Mouse (Mus musculus) stomach, embryonic 16.5 days (tissue): ENCODE measurements around the gene Prex1. TPM values are rescaled to one million over a fixed set of nuclear protein-coding genes. Genes with fewer than 3 reads are reported as not detected.

Experiments
- ATAC-seq: fragments of 200-750 bp; cut with Nextera tagmentation; 2 replicates; pipeline ENCODE4 v1.8.0; 2017; ENCODE audit warnings: moderate number of reproducible peaks, moderate TSS enrichment; ENCODE audit not compliant: insufficient read depth, low FRiP score
- H3K27ac ChIP-seq: fragments of 300-500 bp; sonication (generic); 2 replicates; pipeline ENCODE4 v1.5.1; 2014; ENCODE audit warnings: low read length
- H3K27me3 ChIP-seq: fragments of 300-500 bp; sonication (generic); 2 replicates; pipeline ENCODE4 v1.6.1; 2014; ENCODE audit warnings: low read length, control low read depth, mixed read lengths; ENCODE audit not compliant: control insufficient read depth, insufficient read depth
- H3K36me3 ChIP-seq: fragments of 300-500 bp; sonication (generic); 2 replicates; pipeline ENCODE4 v1.6.1; 2014; ENCODE audit warnings: low read length; ENCODE audit not compliant: control insufficient read depth, insufficient read depth
- H3K4me1 ChIP-seq: fragments of 300-500 bp; sonication (generic); 2 replicates; pipeline ENCODE4 v1.6.1; 2014; ENCODE audit warnings: low read length, control low read depth, mixed read lengths; ENCODE audit not compliant: control insufficient read depth, insufficient read depth
- H3K4me2 ChIP-seq: fragments of 300-500 bp; sonication (generic); 2 replicates; pipeline ENCODE4 v1.6.1; 2014; ENCODE audit warnings: low read depth, low read length, mixed read lengths
- H3K4me3 ChIP-seq: fragments of 300-500 bp; sonication (generic); replicated peaks from 2 replicates; pipeline ENCODE4 v1.5.1; 2014; ENCODE audit warnings: mild to moderate bottlenecking, low read length
- H3K9ac ChIP-seq: fragments of 300-500 bp; sonication (generic); 2 replicates; pipeline ENCODE4 v1.6.1; 2014; ENCODE audit warnings: low read length
- H3K9me3 ChIP-seq: fragments of 300-500 bp; sonication (generic); replicated peaks from 2 replicates; pipeline ENCODE4 v1.6.1; 2016; ENCODE audit warnings: low read length, control low read depth; ENCODE audit not compliant: control insufficient read depth
- WGBS: fragments of 180-500 bp; shearing (Covaris S2); extraction: QIAGEN DNeasy Blood & Tissue Kit; methylation state at CpG from one replicate; pipeline ENCODE4 v1.1.7; 2014; 5-methylcytosine and 5-hydroxymethylcytosine counted together
- polyA plus RNA-seq: library from polyadenylated mRNA; unstranded; fragments of >200 nt; fragmentation: Nextera tagmentation; extraction: Ambion mirVana; gene quantifications from 2 replicates; pipeline ENCODE4 v1.2.1, GENCODE M21; 2015

Gene Prex1
- polyA plus RNA-seq, 1 experiment from 2014 or later, result 11.0 TPM

DNA sequence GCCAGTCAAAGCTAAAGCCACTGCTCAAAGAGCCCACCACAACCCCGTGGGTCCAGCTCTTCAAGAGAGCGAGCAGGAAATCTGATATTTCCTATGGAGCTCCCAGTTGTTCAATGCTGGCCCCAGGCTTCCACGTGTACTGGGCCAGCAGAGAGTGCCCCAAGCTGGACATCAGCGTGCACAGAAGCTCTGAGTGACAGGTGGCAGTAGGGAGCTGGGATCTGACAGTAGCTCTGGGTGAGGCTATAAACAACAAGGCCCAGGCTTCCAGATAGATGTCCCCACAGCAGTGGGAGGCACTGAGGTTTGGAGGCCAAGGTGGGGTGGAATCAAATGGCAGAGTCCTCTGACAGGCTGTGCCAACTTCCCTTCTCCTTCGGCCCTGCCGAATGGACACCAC is 107.6 kb downstream of the Prex1 start:
- H3K9me3 ChIP-seq, result no peaks in the 10 kb centered on the region
- no peak overlapping the region for H3K4me3 ChIP-seq
- no peaks in the 10 kb centered on the region for H3K36me3 ChIP-seq
- WGBS, result 62% methylated on average over 6 of the region's 6 CpGs
- no peak overlapping the region for H3K4me2 ChIP-seq
- no peaks in the 10 kb centered on the region for H3K27me3 ChIP-seq
- H3K27ac ChIP-seq, result no peak overlapping the region
- ATAC-seq, result no peak
- H3K9ac ChIP-seq, result no peak overlapping the region
- peaks cover 9% of the 10 kb centered on the region; the same call in 1 of the 2 replicates for H3K4me1 ChIP-seq

- Histone ChIP-seq H3K4me2 (no peak overlapping the region), H3K4me3 (no peak overlapping the region), H3K9ac (no peak overlapping the region), H3K36me3 (no peaks in the 10 kb centered on the region), H3K9me3 (no peaks in the 10 kb centered on the region), H3K27ac (no peak overlapping the region), H3K27me3 (no peaks in the 10 kb centered on the region), H3K4me1 (peaks cover 9% of the 10 kb centered on the region; the same call in 1 of the 2 replicates)
- no peak for ATAC-seq
- 66% methylated on average over 12 of the region's 12 CpGs for WGBS
Measured at GRCm38 (mm10) chr2:166605164-166605831, 108.3 kb downstream of the Prex1 start.

- no peak overlapping the region for H3K9ac ChIP-seq
- WGBS, result 91% methylated on average over 3 of the region's 3 CpGs
- no peak overlapping the region for H3K4me3 ChIP-seq
- no peak overlapping the region for H3K27ac ChIP-seq
- H3K4me1 ChIP-seq, result no peaks in the 10 kb centered on the region; the same call in 1 of the 2 replicates
- H3K9me3 ChIP-seq, result no peaks in the 10 kb centered on the region
- no peak for ATAC-seq
- no peak overlapping the region for H3K4me2 ChIP-seq
- H3K36me3 ChIP-seq, result no peaks in the 10 kb centered on the region
- no peaks in the 10 kb centered on the region for H3K27me3 ChIP-seq
Measured at GRCm38 (mm10) chr2:166602948-166603347, 110.7 kb downstream of the Prex1 start.

DNA sequence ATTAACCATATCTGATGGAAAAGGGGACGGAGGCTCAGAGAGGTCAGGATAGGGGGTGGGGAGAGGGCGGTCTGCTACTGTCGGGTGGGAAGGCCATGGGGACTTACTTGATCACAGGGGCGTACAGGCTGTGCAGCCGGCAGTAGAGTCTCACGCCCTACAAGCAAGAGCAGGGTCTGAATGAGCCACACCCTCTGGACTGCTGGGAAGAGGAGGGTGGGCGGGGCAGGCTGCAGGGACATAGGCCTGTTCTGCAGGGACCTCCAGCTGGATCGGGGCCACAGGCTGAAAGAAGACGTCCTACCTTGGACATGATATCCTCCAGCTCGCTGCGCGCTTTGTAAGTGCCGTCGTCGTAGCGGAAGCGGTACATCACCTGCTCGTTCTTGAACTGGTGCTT is 112.2 kb downstream of the Prex1 start:
- 76% methylated on average over 18 of the region's 18 CpGs for WGBS

DNA sequence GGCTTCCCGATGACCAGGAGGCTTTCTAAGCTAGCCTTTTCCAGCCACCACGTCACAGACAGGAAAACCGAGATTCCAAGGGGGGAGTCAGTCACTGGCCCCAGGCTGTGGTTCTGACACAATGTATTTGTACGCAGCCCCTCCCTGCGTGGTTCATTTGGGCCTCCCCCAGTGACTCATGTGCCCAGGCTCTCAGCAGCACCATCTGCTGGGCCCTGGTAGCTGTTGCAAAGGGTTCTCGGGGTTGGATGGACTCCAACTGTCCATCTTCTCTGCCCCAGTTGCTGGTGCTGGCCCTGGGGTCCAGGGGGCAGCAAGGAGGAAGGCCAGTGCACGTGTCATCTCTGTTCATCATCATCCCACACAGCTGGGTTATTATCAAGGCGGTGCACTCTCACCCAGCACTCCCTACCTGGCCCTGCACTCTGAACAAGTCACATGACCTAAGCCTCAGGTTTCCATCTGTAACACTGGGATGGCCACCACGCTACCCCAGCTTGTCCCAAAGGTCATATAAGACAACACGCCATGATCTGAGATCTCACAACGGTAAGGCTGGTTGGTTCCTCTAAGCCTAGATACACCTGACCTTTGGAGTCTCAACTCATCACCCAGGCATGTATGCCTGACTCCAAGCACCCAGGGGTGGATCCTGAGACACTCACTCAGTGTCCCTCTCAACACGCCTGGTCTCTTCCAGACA is 115.0 kb downstream of the Prex1 start:
- H3K9ac ChIP-seq, result no peak overlapping the region
- no peak for ATAC-seq
- no peaks in the 10 kb centered on the region for H3K4me1 ChIP-seq
- no peak overlapping the region for H3K4me3 ChIP-seq
- no peaks in the 10 kb centered on the region for H3K27me3 ChIP-seq
- H3K27ac ChIP-seq, result no peak overlapping the region
- H3K36me3 ChIP-seq, result no peaks in the 10 kb centered on the region
- WGBS, result 83% methylated on average over 12 of the region's 12 CpGs
- no peaks in the 10 kb centered on the region for H3K9me3 ChIP-seq
- H3K4me2 ChIP-seq, result no peak overlapping the region

More for the DNA sequence above, 112.2 kb downstream of the Prex1 start:
- H3K4me1 ChIP-seq, result no peaks in the 10 kb centered on the region
- H3K36me3 ChIP-seq, result no peaks in the 10 kb centered on the region
- H3K4me3 ChIP-seq, result no peak overlapping the region
- H3K27me3 ChIP-seq, result no peaks in the 10 kb centered on the region
- H3K9ac ChIP-seq, result no peak overlapping the region
- H3K27ac ChIP-seq, result no peak overlapping the region
- ATAC-seq, result no peak
- H3K9me3 ChIP-seq, result no peaks in the 10 kb centered on the region
- H3K4me2 ChIP-seq, result no peak overlapping the region

DNA sequence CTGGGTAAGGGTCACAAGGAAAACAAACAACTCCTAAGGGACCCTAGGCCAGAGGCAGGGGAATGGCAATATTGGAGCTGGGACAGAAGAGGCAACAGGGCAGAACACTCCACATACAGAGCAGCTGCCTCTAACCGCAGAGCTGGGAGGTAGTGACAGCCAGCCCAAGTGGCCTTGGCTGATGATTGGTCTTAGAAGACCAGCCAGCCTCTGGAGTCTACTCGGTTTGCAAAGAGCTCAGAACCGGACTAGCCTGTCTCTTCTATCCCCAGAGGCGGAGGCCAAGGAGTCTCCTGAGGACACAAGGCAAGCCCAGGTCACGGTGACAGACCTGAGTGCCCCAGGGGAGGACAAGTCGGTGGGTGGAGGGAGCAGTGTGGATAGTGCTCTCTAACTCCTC is 115.9 kb downstream of the Prex1 start:
- H3K27me3 ChIP-seq, result no peaks in the 10 kb centered on the region
- no peak overlapping the region for H3K27ac ChIP-seq
- no peak overlapping the region for H3K9ac ChIP-seq
- no peaks in the 10 kb centered on the region for H3K4me1 ChIP-seq
- no peaks in the 10 kb centered on the region for H3K9me3 ChIP-seq
- H3K4me3 ChIP-seq, result no peak overlapping the region
- H3K36me3 ChIP-seq, result no peaks in the 10 kb centered on the region
- WGBS, result 69% methylated on average over 6 of the region's 6 CpGs
- no peak overlapping the region for H3K4me2 ChIP-seq
- no peak for ATAC-seq

- H3K36me3 ChIP-seq, result no peaks in the 10 kb centered on the region
- no peaks in the 10 kb centered on the region for H3K4me1 ChIP-seq
- H3K27me3 ChIP-seq, result no peaks in the 10 kb centered on the region
- H3K9me3 ChIP-seq, result no peaks in the 10 kb centered on the region
- no peak overlapping the region for H3K9ac ChIP-seq
- H3K4me2 ChIP-seq, result no peak overlapping the region
- no peak overlapping the region for H3K27ac ChIP-seq
- WGBS, result 47% methylated on average over 21 of the region's 21 CpGs
- no peak overlapping the region for H3K4me3 ChIP-seq
- peak; percentile 30; the same call in 1 of the 2 replicates for ATAC-seq
Measured at GRCm38 (mm10) chr2:166592034-166592912, 121.4 kb downstream of the Prex1 start.

GRCm38 (mm10) chr2:166584491-166584890 is 129.1 kb downstream of the Prex1 start:
- no peak for ATAC-seq
- H3K9ac ChIP-seq, result no peak overlapping the region
- no peaks in the 10 kb centered on the region for H3K9me3 ChIP-seq
- H3K4me1 ChIP-seq, result no peaks in the 10 kb centered on the region
- WGBS, result 73% methylated on average over 3 of the region's 3 CpGs
- H3K4me3 ChIP-seq, result no peak overlapping the region
- H3K27me3 ChIP-seq, result no peaks in the 10 kb centered on the region
- H3K4me2 ChIP-seq, result no peak overlapping the region
- no peaks in the 10 kb centered on the region for H3K36me3 ChIP-seq
- no peak overlapping the region for H3K27ac ChIP-seq

GRCm38 (mm10) chr2:166583292-166583691 is 130.3 kb downstream of the Prex1 start:
- WGBS, result 88% methylated on average over 5 of the region's 5 CpGs
- no peak for ATAC-seq
- H3K4me1 ChIP-seq, result no peaks in the 10 kb centered on the region
- H3K36me3 ChIP-seq, result no peaks in the 10 kb centered on the region
- no peak overlapping the region for H3K27ac ChIP-seq
- H3K4me2 ChIP-seq, result no peak overlapping the region
- H3K9ac ChIP-seq, result no peak overlapping the region
- H3K27me3 ChIP-seq, result no peaks in the 10 kb centered on the region
- H3K4me3 ChIP-seq, result no peak overlapping the region
- no peaks in the 10 kb centered on the region for H3K9me3 ChIP-seq
